Mouse (Mus musculus) embryonic facial prominence, embryonic 15.5 days (tissue): ENCODE results near the gene Snd1. TPM values are rescaled to one million over a fixed set of nuclear protein-coding genes. Genes with fewer than 3 reads are reported as not detected.

ENCODE experiments used
- ATAC-seq: fragments of 200-750 bp; cut with Nextera tagmentation; 2 replicates; pipeline ENCODE4 v1.8.0; 2017; ENCODE audit warnings: low read depth, moderate TSS enrichment; ENCODE audit not compliant: insufficient number of reproducible peaks, low FRiP score, low TSS enrichment
- H3K27ac ChIP-seq: fragments of 300-500 bp; sonication (generic); replicated peaks from 2 replicates; pipeline ENCODE4 v1.5.1; 2015; ENCODE audit warnings: mild to moderate bottlenecking, inconsistent platforms
- H3K27me3 ChIP-seq: fragments of 300-500 bp; sonication (generic); 2 replicates; pipeline ENCODE4 v1.6.1; 2015; ENCODE audit warnings: inconsistent platforms
- H3K36me3 ChIP-seq: fragments of 300-500 bp; sonication (generic); 2 replicates; pipeline ENCODE4 v1.6.1; 2015; ENCODE audit warnings: mild to moderate bottlenecking, inconsistent platforms
- H3K4me1 ChIP-seq: fragments of 300-500 bp; sonication (generic); 2 replicates; pipeline ENCODE4 v1.6.1; 2015; ENCODE audit warnings: inconsistent platforms
- H3K4me2 ChIP-seq: fragments of 300-500 bp; sonication (generic); replicated peaks from 2 replicates; pipeline ENCODE4 v1.6.1; 2015; ENCODE audit warnings: mild to moderate bottlenecking, inconsistent platforms
- H3K4me3 ChIP-seq: fragments of 300-500 bp; sonication (generic); replicated peaks from 2 replicates; pipeline ENCODE4 v1.5.1; 2015; ENCODE audit warnings: mild to moderate bottlenecking, inconsistent platforms
- H3K9ac ChIP-seq: fragments of 300-500 bp; sonication (generic); 2 replicates; pipeline ENCODE4 v1.6.1; 2015; ENCODE audit warnings: inconsistent platforms
- H3K9me3 ChIP-seq: fragments of 300-500 bp; sonication (generic); replicated peaks from 2 replicates; pipeline ENCODE4 v1.6.1; 2016; ENCODE audit warnings: inconsistent platforms
- WGBS: fragments of 180-500 bp; shearing (Covaris S2); methylation state at CpG from one replicate; pipeline ENCODE4 v1.1.7; 2015; 5-methylcytosine and 5-hydroxymethylcytosine counted together
- polyA plus RNA-seq: library from polyadenylated mRNA; unstranded; fragments of >200 nt; fragmentation: Nextera tagmentation; extraction: Ambion mirVana; gene quantifications from 2 replicates; pipeline ENCODE4 v1.2.1, GENCODE M21; 2015

The Snd1 gene
- polyA plus RNA-seq, 1 experiment from 2014 or later, result 112 TPM

DNA sequence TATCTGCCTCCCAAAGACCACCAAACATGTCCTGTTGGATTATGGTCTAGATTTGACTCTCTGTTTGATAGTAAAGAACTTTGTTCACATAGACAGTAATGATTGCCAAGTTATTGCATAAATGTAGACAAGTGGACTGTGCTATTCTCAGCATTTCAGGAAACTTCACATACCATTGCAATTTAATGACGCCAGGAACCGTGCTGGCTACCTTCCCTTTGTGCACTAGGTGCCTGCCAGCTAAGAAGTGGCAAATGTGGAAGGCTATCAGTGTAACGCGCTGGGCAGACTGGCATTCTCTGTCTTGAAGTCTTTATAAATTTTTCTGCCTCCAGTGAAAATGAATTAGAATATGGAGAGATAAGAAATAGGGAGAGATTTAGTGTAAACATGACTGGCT lies 205.6 kb downstream of the Snd1 start:
- Histone ChIP-seq H3K4me2 (no peak overlapping the region), H3K4me3 (no peak overlapping the region), H3K27me3 (no peaks in the 10 kb centered on the region), H3K4me1 (no peaks in the 10 kb centered on the region), H3K27ac (no peak overlapping the region), H3K9me3 (no peaks in the 10 kb centered on the region), H3K36me3 (no peaks in the 10 kb centered on the region), H3K9ac (no peak overlapping the region)
- no peak for ATAC-seq
- 80% methylated on average over 4 of the region's 4 CpGs for WGBS

DNA sequence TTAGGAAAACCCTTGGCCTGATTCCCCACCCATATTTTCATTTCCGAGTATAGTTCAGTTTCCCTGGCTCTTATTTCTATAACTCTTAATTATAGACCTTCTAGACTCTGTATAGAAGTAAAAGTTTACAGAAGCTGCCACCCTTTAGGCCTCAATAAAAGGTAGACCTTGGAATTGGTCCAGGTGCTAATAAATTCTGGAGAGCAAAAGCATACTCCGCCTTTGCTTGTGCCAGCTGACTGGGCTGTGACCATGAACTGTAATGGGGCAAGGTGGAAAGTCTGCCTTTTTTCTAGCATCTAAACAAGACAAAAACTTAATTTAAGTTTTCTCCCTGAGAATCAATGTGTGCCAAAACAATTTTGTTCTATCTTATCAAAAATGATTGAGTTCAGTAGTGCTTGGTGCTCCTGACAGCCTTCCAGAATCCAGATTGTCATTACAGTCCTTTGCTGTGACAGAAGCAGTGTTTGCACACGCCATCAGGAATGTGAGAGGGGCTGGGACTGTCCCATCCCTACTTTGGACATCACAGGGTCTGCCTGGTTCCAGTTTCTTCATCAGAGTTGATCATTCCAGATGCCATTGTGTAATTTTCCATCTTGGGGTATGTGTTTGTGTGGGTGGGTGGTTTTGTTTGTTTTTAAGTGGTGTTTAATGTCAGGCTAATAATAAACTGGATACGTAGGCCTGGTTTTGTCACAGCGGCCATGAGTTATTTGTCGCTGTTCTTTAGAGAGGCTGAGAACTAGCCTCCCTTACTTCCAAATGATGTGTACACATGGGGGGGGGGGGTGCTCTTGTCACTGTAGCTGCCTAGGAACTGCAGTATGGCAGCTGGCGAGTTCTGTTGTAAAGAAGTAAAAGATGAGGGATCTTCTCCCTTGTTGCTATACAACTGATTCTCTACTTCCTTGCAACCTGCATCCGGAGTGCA lies 206.8 kb downstream of the Snd1 start:
- 80% methylated on average over 8 of the region's 8 CpGs for WGBS
- ATAC-seq, result no peak
- Histone ChIP-seq H3K36me3 (0 out of 2 replicates have a peak, but pooled peaks cover 4% of the 10 kb centered on the region), H3K9me3 (no peaks in the 10 kb centered on the region), H3K4me1 (no peaks in the 10 kb centered on the region), H3K4me2 (no peak overlapping the region), H3K27ac (no peak overlapping the region), H3K27me3 (no peaks in the 10 kb centered on the region), H3K4me3 (no peak overlapping the region), H3K9ac (no peak overlapping the region)

DNA sequence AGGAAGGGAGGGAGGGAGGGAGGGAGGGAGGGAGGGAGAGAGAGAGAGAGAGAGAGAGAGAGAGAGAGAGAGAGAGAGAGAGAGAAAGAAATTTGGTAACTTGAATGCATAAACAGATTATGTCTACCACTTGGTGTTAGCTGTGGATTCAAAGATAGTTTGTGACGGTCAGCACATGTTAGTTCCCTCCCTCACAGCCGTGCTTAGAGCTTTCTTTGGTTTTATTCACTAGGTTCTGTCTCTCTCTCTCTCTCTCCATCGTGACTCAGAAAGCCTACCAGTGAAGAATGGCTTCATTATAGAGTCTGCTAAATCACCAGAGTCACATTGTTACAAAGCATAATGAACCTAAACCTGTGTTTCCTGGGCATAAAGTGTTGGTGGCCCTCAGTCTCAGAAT lies 210.1 kb downstream of the Snd1 start:
- no peak overlapping the region for H3K4me2 ChIP-seq
- no peak overlapping the region for H3K4me3 ChIP-seq
- no peak for ATAC-seq
- no peaks in the 10 kb centered on the region for H3K4me1 ChIP-seq
- WGBS, result 63% methylated on average over 3 of the region's 3 CpGs
- H3K27me3 ChIP-seq, result no peaks in the 10 kb centered on the region
- H3K36me3 ChIP-seq, result 0 out of 2 replicates have a peak, but pooled peaks cover 4% of the 10 kb centered on the region
- H3K9me3 ChIP-seq, result no peaks in the 10 kb centered on the region
- no peak overlapping the region for H3K9ac ChIP-seq
- H3K27ac ChIP-seq, result no peak overlapping the region

DNA sequence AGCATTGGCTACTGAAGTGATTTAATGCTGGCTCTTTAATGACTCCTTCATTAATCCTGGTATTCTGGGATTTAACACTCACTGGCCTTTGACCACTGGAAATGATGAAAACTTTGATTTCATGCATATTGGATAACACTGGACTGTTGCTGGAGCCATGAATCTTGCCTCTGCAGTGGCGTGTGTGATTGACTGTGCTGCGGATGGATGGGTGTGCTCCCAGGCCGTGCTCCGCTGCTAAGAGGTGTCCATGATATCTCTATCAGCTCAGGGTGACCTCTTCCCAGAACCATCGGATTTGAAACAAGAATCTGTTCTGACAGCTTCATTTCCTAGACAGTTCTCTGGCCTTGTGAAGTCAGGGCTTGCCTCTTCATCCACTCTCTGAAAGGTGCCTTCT lies 210.8 kb downstream of the Snd1 start:
- Histone ChIP-seq H3K27me3 (no peaks in the 10 kb centered on the region), H3K4me3 (no peak overlapping the region), H3K9me3 (no peaks in the 10 kb centered on the region), H3K9ac (no peak overlapping the region), H3K4me2 (no peak overlapping the region), H3K27ac (no peak overlapping the region), H3K36me3 (0 out of 2 replicates have a peak, but pooled peaks cover 4% of the 10 kb centered on the region), H3K4me1 (no peaks in the 10 kb centered on the region)
- no peak for ATAC-seq
- 81% methylated on average over 5 of the region's 5 CpGs for WGBS

DNA sequence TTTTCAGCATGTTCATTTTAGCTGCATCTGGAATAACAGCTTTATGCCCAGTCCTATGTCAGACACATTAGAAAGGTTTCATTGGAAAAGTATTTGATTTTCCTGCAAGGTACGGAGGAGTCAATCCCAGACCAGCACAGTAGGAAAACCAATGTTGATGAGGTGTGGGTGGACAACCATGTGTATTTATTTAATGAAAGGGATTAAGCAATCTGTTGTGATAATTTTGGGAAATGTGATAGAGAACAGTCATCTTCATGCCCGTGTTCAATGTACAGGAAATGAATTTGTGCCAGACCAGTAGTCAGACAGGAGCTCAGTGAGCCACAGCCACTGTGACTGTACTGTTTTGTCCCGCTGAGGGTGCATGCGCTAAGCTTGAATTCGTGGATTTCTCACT lies 212.8 kb downstream of the Snd1 start:
- no peaks in the 10 kb centered on the region for H3K9me3 ChIP-seq
- no peaks in the 10 kb centered on the region for H3K4me1 ChIP-seq
- no peak overlapping the region for H3K4me2 ChIP-seq
- no peaks in the 10 kb centered on the region for H3K27me3 ChIP-seq
- no peak for ATAC-seq
- no peak overlapping the region for H3K9ac ChIP-seq
- WGBS, result 78% methylated on average over 5 of the region's 5 CpGs
- 0 out of 2 replicates have a peak, but pooled peaks cover 4% of the 10 kb centered on the region for H3K36me3 ChIP-seq
- H3K4me3 ChIP-seq, result no peak overlapping the region
- H3K27ac ChIP-seq, result no peak overlapping the region

DNA sequence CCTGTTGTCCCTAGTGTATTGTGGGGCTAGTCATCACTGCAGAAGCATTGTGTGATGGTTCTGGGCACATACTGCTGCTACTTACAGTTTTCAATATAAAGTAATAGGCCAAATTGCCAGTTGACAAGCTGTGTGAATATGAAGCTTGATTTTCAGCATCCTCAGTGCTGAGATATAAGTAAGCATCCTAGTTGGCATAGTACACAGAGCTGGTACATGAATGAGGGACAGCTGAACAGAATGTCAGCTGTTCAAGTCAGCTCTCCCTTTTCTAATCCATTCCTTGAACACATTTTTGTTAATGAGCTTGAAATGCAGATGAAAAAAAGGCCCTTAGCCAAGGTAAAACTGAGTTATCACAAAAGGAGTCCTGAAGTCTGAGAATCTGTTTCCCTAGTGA lies 217.7 kb downstream of the Snd1 start:
- Histone ChIP-seq H3K9me3 (no peaks in the 10 kb centered on the region), H3K27me3 (no peaks in the 10 kb centered on the region), H3K9ac (no peak overlapping the region), H3K36me3 (no peaks in the 10 kb centered on the region), H3K4me3 (no peak overlapping the region), H3K4me1 (no peaks in the 10 kb centered on the region), H3K4me2 (no peak overlapping the region), H3K27ac (no peak overlapping the region)
- no peak for ATAC-seq

DNA sequence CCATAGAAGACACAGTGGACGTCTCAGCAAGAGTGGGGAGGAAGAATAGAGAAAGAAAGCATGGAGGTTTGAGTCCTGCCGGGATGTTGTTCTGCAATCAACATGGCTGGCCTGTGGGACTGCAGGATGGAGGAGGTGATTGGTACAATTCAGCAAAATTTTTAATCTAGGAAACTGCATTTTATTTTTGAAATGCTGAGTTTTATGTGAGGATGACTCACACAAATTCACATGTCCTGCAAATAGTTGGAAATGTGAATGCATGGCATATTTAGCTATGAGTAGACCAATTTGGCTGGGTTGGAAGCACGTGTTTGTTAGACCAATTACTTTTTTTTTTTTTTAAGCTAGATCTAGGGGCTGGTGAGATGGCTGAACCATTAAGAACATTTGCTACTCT lies 222.3 kb downstream of the Snd1 start:
- Histone ChIP-seq H3K9me3 (no peaks in the 10 kb centered on the region), H3K27ac (no peak overlapping the region), H3K36me3 (no peaks in the 10 kb centered on the region), H3K4me1 (no peaks in the 10 kb centered on the region), H3K9ac (no peak overlapping the region), H3K27me3 (no peaks in the 10 kb centered on the region), H3K4me2 (no peak overlapping the region), H3K4me3 (no peak overlapping the region)
- no peak for ATAC-seq
- 84% methylated on average over 3 of the region's 3 CpGs for WGBS

DNA sequence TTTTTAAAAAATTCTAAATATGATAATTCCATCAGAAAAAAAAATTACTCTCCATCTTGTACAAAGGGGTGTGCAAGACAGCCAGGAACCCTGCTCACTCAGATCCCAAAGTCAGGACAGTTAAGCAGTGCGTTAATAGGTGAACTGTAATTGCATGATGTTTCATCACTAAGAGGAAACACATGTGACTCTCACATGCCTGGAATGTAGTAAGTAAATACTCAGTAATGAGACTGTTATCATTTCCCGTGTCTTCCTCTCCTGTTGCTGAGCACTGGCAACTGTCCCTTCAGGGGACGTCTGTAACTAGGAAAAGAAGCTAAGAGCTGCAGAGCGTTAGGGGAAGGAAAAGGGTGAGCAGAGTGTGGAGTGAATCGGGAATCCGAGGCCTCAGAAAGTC lies 229.7 kb downstream of the Snd1 start:
- Histone ChIP-seq H3K4me2 (no peak overlapping the region), H3K4me1 (peaks cover 25% of the 10 kb centered on the region), H3K9ac (no peak overlapping the region), H3K27me3 (no peaks in the 10 kb centered on the region), H3K9me3 (no peaks in the 10 kb centered on the region), H3K36me3 (peaks cover 6% of the 10 kb centered on the region), H3K27ac (no peak overlapping the region), H3K4me3 (no peak overlapping the region)
- WGBS, result 17% methylated on average over 6 of the region's 6 CpGs
- ATAC-seq, result no peak

DNA sequence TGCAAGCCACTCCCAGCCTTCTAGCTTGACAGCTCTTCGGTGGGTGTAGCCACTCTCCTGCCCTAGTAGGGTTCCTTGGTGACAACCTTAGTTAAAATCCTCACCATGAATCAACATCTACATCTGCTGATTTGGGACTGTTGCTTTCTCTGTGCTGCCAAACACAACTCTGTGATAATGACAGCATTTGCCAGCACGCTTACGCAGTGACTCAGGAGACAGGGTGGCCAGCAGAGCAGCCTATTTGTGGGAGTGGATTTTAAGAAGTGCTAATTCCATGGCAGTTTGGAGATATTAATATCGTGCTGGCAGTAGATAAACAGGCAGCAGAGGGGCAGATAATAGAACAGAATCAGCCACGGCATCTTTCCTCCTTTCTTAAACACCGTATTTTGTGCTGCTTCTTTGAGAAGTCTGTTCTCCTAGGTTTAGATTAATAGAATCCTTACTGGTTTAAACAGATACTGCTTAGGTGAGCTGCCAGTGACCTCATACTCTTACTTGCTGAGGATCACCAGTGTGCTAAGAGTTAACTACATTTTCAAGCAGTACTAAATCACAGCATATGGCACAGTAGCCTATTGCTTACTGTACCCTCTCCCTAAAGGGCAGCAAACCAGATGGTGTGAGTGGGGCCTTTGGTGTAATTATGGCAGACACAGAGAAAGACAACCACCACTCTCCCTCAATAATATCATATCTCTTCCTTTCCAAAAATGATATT lies 230.6 kb downstream of the Snd1 start:
- Histone ChIP-seq H3K27ac (no peak overlapping the region), H3K9me3 (no peaks in the 10 kb centered on the region), H3K27me3 (no peaks in the 10 kb centered on the region), H3K9ac (no peak overlapping the region), H3K4me3 (no peak overlapping the region), H3K4me2 (no peak overlapping the region), H3K36me3 (peaks cover 6% of the 10 kb centered on the region), H3K4me1 (peaks cover 25% of the 10 kb centered on the region)
- ATAC-seq, result peak; percentile 51; the same call in 1 of the 2 replicates
- WGBS, result 65% methylated on average over 6 of the region's 6 CpGs

DNA sequence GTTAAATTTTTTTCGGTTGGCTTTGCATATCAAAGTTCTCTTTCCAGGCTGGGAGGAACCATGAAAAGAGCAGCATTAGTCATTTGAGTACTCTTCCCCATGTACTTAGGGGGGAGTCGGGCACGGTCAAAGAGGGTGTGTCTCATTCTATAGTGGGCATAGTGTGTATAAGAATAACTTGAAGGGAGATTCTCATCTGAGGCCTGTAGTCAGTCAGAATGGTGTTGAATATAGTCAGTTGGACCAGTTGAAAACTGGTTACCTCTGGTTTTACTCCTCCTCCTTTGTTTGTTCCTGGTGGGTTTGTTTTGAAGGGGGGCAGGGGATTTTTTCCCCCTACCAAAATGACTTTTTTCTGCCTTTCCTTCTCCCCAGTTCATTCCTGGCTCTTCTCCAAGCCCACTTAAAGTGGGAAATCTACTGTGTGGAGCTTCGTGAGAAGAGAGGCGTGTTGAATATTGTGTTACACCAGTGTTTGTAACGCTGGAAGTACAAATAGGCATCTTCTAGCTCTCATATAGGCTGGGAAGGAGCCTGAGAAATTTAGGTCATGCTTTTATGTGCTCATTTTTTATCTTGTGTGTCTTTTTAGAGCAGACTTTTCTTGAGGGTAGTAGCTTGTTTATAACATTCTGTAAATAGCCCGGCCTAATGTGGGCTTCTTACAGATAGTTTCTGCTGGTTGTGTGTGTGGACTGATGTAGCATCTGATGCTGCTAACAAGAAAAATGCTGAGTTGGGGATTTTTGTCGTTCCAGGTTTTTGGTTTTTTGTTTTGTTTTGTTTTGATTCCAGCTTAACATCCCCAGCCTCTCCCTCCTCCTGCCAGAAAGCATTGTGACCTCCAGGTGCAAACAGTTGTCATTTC lies 231.4 kb downstream of the Snd1 start:
- H3K4me1 ChIP-seq, result peaks cover 25% of the 10 kb centered on the region
- H3K27ac ChIP-seq, result peak overlapping the region; percentile 18; the same call in 1 of the 2 replicates
- WGBS, result 53% methylated on average over 8 of the region's 8 CpGs
- ATAC-seq, result no peak
- no peak overlapping the region for H3K4me2 ChIP-seq
- H3K36me3 ChIP-seq, result peaks cover 6% of the 10 kb centered on the region
- H3K9me3 ChIP-seq, result no peaks in the 10 kb centered on the region
- no peak overlapping the region for H3K4me3 ChIP-seq
- H3K9ac ChIP-seq, result no peak overlapping the region
- H3K27me3 ChIP-seq, result no peaks in the 10 kb centered on the region
